Mouse (Mus musculus) forebrain, embryonic 14.5 days (tissue): ENCODE measurements around the gene Myadml2. TPM values are rescaled to one million over a fixed set of nuclear protein-coding genes. Genes with fewer than 3 reads are reported as not detected.

Experiments
- ATAC-seq: fragments of 200-750 bp; cut with Nextera tagmentation; 2 replicates; pipeline ENCODE4 v1.8.0; 2017; ENCODE audit warnings: mild to moderate bottlenecking, moderate library complexity
- DNase-seq: peaks from one replicate; pipeline ENCODE4 v3.0.0-alpha.2; 2015; ENCODE audit warnings: low spot score
- H3K27ac ChIP-seq: fragments of 300-500 bp; sonication (generic); 2 replicates; pipeline ENCODE4 v1.5.1; 2014; ENCODE audit warnings: low read depth, mild to moderate bottlenecking, control low read depth, low read length, moderate library complexity
- H3K27me3 ChIP-seq: fragments of 300-500 bp; sonication (generic); replicated peaks from 2 replicates; pipeline ENCODE4 v1.6.1; 2014; ENCODE audit warnings: low read length, control low read depth, mixed read lengths; ENCODE audit not compliant: control insufficient read depth, insufficient read depth
- H3K36me3 ChIP-seq: fragments of 300-500 bp; sonication (generic); 2 replicates; pipeline ENCODE4 v1.6.1; 2014; ENCODE audit warnings: low read length, control low read depth; ENCODE audit not compliant: control insufficient read depth, insufficient read depth
- H3K4me1 ChIP-seq: fragments of 300-500 bp; sonication (generic); 2 replicates; pipeline ENCODE4 v1.6.1; 2014; ENCODE audit warnings: antibody characterized with exemption, low read length, control low read depth; ENCODE audit not compliant: control insufficient read depth, insufficient read depth
- H3K4me2 ChIP-seq: fragments of 300-500 bp; sonication (generic); 2 replicates; pipeline ENCODE4 v1.6.1; 2014; ENCODE audit warnings: mild to moderate bottlenecking, control low read depth, low read length
- H3K4me3 ChIP-seq: fragments of 300-500 bp; sonication (generic); 2 replicates; pipeline ENCODE4 v1.5.1; 2014; ENCODE audit warnings: low read depth, low read length, control low read depth
- H3K9ac ChIP-seq: fragments of 300-500 bp; sonication (generic); 2 replicates; pipeline ENCODE4 v1.6.1; 2014; ENCODE audit warnings: mild to moderate bottlenecking, low read length, control low read depth, moderate library complexity
- H3K9me3 ChIP-seq: fragments of 300-500 bp; sonication (generic); replicated peaks from 2 replicates; pipeline ENCODE4 v1.6.1; 2016; ENCODE audit warnings: low read length, control low read depth, mixed read lengths; ENCODE audit not compliant: control insufficient read depth
- WGBS: fragments of 180-500 bp; shearing (Covaris S2); extraction: QIAGEN DNeasy Blood & Tissue Kit; methylation state at CpG from one replicate; pipeline ENCODE4 v1.1.7; 2014; 5-methylcytosine and 5-hydroxymethylcytosine counted together
- polyA plus RNA-seq: library from polyadenylated mRNA; unstranded; fragments of >200 nt; fragmentation: Nextera tagmentation; extraction: Ambion mirVana; gene quantifications from 2 replicates; pipeline ENCODE4 v1.2.1, GENCODE M21; 2014

The Myadml2 gene
- polyA plus RNA-seq, 1 experiment from 2014 or later = 0.38 TPM

DNA sequence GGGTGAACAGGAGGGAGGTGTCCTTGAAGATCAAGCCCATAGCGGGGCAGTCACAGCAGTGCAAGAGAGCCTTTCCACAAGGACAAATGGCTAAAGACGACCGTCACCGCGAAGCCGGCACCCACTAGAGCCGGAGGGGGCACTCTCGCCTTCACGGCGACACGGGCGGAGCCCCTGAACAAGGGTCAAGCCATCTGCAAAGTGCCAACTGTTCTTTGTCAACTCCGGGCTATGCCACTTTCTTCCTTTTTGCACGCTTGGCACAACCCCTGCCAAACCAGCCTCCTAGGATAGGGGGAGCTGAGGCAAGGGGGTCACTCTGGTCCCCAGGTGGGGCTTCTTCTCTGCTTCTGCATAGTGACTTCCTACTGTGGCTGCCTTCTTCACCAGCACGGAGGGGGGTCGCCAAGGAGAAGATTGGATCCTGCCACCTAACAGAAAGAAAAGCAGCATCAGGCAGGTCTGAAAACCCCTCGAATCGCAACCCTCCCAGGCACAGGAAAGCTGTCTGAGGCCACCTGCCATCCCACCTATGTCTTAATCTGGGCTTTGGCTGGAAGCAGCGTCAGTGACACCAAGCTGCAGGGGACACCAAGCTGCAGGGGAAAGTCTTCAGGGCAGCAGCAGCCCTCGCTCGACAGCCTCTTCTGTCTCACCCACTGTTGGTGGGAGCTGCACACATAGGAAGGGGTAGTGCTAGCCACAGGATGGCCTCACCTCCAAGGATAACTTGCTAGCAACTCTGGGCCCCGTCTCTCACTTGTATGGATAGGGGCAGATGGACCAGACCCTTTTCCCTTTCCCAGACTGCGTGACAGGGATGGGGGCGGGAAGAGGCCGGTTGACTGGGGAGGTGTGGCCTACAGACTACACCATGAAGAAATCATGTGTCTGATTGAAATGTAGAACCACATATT, 29.1 kb downstream of the Myadml2 start:
- Histone ChIP-seq H3K9ac (no peak overlapping the region), H3K36me3 (peaks cover 58% of the 10 kb centered on the region), H3K9me3 (no peaks in the 10 kb centered on the region), H3K4me2 (no peak overlapping the region), H3K4me1 (peaks cover 9% of the 10 kb centered on the region), H3K4me3 (no peak overlapping the region), H3K27ac (no peak overlapping the region), H3K27me3 (no peaks in the 10 kb centered on the region)
- no peak for DNase-seq
- 93% methylated on average over 25 of the region's 25 CpGs for WGBS
- no peak for ATAC-seq

DNA sequence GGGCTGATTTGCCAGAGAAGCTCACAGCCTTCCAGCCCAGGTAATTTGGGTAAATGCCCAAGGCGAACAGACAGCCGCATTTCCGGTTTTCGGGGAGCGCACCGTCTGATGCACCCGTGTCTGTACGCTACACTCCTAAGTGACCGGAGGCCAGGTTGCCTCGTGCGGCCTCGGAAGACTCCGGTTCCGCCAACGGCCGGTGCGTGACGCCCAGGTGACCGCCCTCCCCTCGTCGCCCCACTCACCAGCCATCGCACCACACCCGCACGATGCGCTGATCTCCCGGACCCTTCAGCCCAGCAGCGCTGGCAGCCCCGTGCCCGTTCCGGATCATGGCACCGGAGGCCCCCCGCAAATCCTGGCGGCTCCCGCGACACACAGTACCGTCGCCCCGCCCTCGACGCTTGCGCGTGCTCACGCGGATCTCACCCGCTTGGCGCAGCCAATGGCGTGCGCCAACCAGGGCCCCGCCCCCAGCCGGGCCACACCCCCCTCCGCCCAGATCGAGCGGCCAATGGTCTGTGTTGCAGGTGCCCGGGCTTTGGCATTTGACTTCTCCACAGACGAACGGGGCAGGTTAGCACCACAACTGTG, 30.3 kb downstream of the Myadml2 start, which contains the start of gene Pcyt2:
Gene Pcyt2 (minus strand): TSS at position 418 of the 594 bp plus-strand sequence.
- ATAC-seq (peak; percentile 97), DNase-seq (peak; percentile 94)
- Histone ChIP-seq H3K4me1 (peaks cover 8% of the 10 kb centered on the region), H3K9ac (peak within 1 kb of the TSS; percentile 90), H3K27ac (peak within 1 kb of the TSS; percentile 60; the same call in 1 of the 2 replicates), H3K27me3 (no peaks in the 10 kb centered on the region), H3K9me3 (no peaks in the 10 kb centered on the region), H3K4me3 (peak within 1 kb of the TSS; percentile 84), H3K36me3 (peaks cover 61% of the 10 kb centered on the region), H3K4me2 (peak within 1 kb of the TSS; percentile 82)
- WGBS = 1% methylated on average over 56 of the region's 56 CpGs

DNA sequence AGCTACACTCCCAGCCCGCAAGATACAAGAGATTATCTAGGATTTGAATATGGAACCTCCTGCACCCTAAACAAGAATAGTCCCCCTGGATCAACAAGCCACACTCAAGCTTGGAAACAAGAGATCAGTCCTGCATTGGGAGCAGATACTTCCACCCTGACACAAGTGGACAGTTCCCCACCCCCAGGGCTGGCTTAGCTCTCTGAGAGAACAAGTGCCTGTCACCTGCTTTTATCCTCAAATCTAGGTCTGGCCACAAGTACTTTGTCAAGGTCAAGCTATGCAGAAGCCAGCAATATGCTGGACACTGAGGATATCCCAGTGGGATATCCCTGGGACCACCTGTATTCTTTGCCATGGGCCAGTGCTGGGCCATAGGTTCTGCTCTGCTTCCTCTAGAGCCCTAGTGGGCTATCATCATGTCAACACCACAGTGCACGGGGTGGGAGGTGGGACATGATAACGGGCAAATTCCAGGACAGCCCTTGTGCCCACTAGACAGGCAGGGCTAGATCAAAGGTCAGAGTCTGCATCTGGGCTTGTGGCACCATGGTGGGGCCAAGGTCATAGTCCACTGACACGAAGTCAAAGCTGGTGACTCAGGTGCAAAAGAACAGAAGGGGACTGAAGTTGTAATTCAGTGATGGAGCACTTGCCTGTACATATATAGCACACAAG, 31.2 kb downstream of the Myadml2 start:
- H3K36me3 ChIP-seq = peaks cover 62% of the 10 kb centered on the region
- no peak for ATAC-seq
- WGBS = 53% methylated on average over 4 of the region's 4 CpGs
- H3K27me3 ChIP-seq = no peaks in the 10 kb centered on the region
- peak overlapping the region; percentile 90 for H3K9ac ChIP-seq
- H3K4me3 ChIP-seq = peak overlapping the region; percentile 84
- 0 out of 2 replicates have a peak overlapping the region, but pooled peaks have one; percentile 60 for H3K27ac ChIP-seq
- peaks cover 8% of the 10 kb centered on the region for H3K4me1 ChIP-seq
- peak overlapping the region; percentile 82 for H3K4me2 ChIP-seq
- no peak for DNase-seq
- no peaks in the 10 kb centered on the region for H3K9me3 ChIP-seq

DNA sequence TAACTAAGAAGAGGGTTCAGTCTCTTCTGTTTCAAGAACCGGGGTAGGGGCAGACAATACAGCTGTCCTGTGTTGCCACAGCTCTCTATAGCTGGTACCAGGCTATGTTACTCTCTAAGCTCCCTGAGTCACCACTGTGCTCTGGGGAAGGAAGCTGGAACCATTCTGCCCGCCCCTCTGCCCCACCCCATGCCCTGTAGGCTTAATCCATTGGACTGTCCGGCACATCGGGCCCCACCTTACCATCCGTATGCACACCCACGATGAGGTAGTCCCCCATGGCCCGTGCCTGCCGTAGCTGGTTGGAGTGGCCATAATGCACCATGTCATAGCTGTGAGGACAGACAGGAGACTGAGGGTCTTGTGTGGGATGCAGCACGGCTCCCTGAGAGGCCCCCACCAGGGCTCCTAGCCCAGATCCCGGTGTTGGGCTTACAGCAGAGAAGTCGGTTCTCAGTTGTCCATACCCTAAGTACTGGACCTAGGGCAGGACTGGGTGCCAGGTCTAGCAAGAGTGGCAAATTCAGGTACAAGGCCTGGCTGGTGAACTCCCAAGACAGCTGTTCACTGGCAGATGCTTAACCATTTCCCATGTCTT, 32.3 kb downstream of the Myadml2 start:
- no peak overlapping the region for H3K4me3 ChIP-seq
- peaks cover 8% of the 10 kb centered on the region for H3K4me1 ChIP-seq
- 93% methylated on average over 11 of the region's 11 CpGs for WGBS
- ATAC-seq = no peak
- H3K4me2 ChIP-seq = no peak overlapping the region
- DNase-seq = no peak
- no peaks in the 10 kb centered on the region for H3K9me3 ChIP-seq
- H3K9ac ChIP-seq = peak overlapping the region; percentile 7; the same call in 1 of the 2 replicates
- H3K36me3 ChIP-seq = peaks cover 62% of the 10 kb centered on the region
- no peak overlapping the region for H3K27ac ChIP-seq
- H3K27me3 ChIP-seq = no peaks in the 10 kb centered on the region

DNA sequence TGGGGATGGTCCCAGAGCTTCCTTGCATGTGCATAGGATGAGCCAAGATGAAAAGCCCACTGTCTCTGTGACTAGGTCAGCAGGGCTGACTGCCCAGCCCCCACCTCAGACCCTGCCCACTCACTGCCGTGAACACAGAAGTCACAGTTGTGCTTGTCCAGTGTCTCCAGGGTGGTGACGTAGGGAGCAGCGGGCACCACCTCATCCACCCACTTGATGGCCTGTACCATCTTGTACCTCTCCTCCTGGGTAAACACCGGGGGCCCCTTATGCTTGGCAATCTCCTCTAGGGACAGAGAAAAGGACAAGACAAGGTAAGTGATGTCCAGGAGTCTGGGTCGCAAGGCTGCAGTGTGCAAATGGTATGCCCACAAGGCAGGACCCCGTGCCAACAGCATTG, 32.8 kb downstream of the Myadml2 start:
- Histone ChIP-seq H3K9me3 (no peaks in the 10 kb centered on the region), H3K36me3 (peaks cover 62% of the 10 kb centered on the region), H3K9ac (no peak overlapping the region), H3K4me1 (peaks cover 8% of the 10 kb centered on the region), H3K27ac (no peak overlapping the region), H3K4me3 (no peak overlapping the region), H3K27me3 (no peaks in the 10 kb centered on the region), H3K4me2 (no peak overlapping the region)
- DNase-seq (no peak), ATAC-seq (no peak)
- 99% methylated on average over 6 of the region's 6 CpGs for WGBS

DNA sequence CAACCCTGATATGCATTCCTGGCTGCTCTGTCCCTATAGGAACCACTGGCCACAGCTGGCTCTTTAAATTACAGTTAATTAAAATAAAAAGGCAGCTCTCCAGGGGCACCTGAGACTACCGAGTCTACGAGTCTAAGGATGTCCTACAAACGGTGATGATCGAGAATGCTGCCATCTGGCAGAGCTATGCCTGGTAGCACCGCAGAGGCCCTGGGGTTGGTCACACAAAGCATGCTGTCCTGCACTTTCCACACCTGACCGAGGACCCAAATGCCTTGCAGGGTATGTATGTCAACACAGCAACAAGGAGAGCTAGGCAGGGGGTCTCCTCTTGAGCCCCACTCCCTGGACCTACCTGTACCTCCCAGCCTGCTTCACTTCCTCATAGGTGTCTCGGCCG, 34.0 kb downstream of the Myadml2 start:
- no peak for DNase-seq
- Histone ChIP-seq H3K9me3 (no peaks in the 10 kb centered on the region), H3K4me2 (no peak overlapping the region), H3K27me3 (0 out of 2 replicates have a peak, but pooled peaks cover 3% of the 10 kb centered on the region), H3K36me3 (peaks cover 60% of the 10 kb centered on the region), H3K4me1 (peaks cover 8% of the 10 kb centered on the region), H3K27ac (no peak overlapping the region), H3K4me3 (no peak overlapping the region), H3K9ac (no peak overlapping the region)
- 86% methylated on average over 8 of the region's 8 CpGs for WGBS
- no peak for ATAC-seq

DNA sequence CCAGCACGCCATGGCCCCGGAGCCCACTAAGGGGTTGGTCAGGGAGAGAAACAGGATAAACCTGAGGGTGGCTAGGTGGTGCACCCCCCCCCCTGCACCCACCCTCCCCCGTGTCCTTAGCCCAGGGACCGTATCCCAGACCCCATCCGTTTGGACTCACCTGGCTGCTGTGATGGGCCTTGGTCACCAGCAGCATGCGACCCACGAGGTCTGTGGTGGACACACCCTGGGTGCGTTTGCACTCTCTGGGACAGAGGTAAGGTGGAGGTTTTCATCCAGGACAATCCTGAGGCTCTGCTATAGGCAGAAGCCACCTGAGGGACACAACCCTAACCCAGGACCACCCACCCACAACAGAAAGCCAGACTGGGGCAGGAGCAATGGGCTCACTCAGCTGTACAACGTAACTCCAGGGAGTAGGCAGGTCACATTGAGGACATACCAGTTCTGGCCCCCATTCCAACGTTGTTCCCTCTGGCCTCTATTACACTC, 34.4 kb downstream of the Myadml2 start:
- Histone ChIP-seq H3K9ac (no peak overlapping the region), H3K4me1 (peaks cover 9% of the 10 kb centered on the region), H3K27me3 (0 out of 2 replicates have a peak, but pooled peaks cover 8% of the 10 kb centered on the region), H3K27ac (no peak overlapping the region), H3K4me2 (no peak overlapping the region), H3K9me3 (no peaks in the 10 kb centered on the region), H3K36me3 (peaks cover 55% of the 10 kb centered on the region), H3K4me3 (no peak overlapping the region)
- ATAC-seq (no peak), DNase-seq (no peak)
- 86% methylated on average over 10 of the region's 10 CpGs for WGBS

DNA sequence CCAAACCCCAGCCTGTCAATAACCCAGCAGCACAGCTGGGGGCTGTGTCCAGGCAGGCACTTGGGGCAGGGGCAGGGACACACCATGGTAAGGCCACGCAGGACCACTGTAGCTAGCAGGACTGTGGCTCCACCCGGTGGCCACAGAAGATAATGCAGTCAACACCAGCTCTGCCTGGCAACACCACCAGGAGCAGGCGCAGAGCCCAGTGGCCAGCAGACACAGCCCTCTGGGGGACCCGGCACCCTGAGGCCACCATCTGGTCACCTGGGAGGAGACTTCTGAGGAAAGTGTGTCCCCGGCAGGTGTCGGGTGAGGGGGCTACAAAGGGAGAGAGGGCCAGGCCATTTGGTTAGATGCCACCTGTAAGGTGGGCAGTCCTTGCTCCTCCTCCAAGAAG, 35.2 kb downstream of the Myadml2 start:
- Histone ChIP-seq H3K27ac (no peak overlapping the region), H3K9me3 (no peaks in the 10 kb centered on the region), H3K4me3 (no peak overlapping the region), H3K27me3 (0 out of 2 replicates have a peak, but pooled peaks cover 9% of the 10 kb centered on the region), H3K4me1 (peaks cover 12% of the 10 kb centered on the region), H3K9ac (no peak overlapping the region), H3K4me2 (no peak overlapping the region), H3K36me3 (peaks cover 50% of the 10 kb centered on the region)
- peak; percentile 62 for DNase-seq
- 44% methylated on average over 6 of the region's 6 CpGs for WGBS
- ATAC-seq = no peak
